Mouse (Mus musculus) erythroblast, embryonic 14.5 days (primary cell): ENCODE data around the gene Lrguk. TPM values are rescaled to one million over a fixed set of nuclear protein-coding genes. Genes with fewer than 3 reads are reported as not detected.

Source experiments
- H3K27me3 ChIP-seq: 2 replicates; pipeline ENCODE4 v1.6.1; 2012; ENCODE audit warnings: inconsistent platforms; ENCODE audit not compliant: control insufficient read depth
- H3K36me3 ChIP-seq: 2 replicates; pipeline ENCODE4 v1.6.1; 2012; ENCODE audit warnings: mild to moderate bottlenecking, inconsistent platforms; ENCODE audit not compliant: control insufficient read depth
- H3K4me1 ChIP-seq: 2 replicates; pipeline ENCODE4 v1.6.1; 2012; ENCODE audit warnings: inconsistent platforms; ENCODE audit not compliant: control insufficient read depth
- H3K4me3 ChIP-seq: replicated peaks from 2 replicates; pipeline ENCODE3; 2012; ENCODE audit warnings: moderate library complexity, mild to moderate bottlenecking, inconsistent platforms
- H3K9me3 ChIP-seq: 2 replicates; pipeline ENCODE4 v1.6.1; 2012; ENCODE audit warnings: low read length, inconsistent platforms, mixed read lengths; ENCODE audit not compliant: control insufficient read depth
- GATA1 ChIP-seq: IDR thresholded peaks from 2 replicates; pipeline ENCODE4 v1.6.1; 2012; ENCODE audit warnings: low read length, inconsistent platforms, mixed read lengths
- TAL1 ChIP-seq: IDR thresholded peaks from 3 replicates; pipeline ENCODE4 v1.6.1; 2012; ENCODE audit warnings: low read length, inconsistent platforms, mixed read lengths
- polyA plus RNA-seq: library from polyadenylated mRNA; stranded (reverse); fragments of >175 nt; gene quantifications from 2 replicates; pipeline ENCODE4 v1.2.3, GENCODE M21; 2012

Gene Lrguk
- polyA plus RNA-seq, 1 experiment, result not detected

DNA sequence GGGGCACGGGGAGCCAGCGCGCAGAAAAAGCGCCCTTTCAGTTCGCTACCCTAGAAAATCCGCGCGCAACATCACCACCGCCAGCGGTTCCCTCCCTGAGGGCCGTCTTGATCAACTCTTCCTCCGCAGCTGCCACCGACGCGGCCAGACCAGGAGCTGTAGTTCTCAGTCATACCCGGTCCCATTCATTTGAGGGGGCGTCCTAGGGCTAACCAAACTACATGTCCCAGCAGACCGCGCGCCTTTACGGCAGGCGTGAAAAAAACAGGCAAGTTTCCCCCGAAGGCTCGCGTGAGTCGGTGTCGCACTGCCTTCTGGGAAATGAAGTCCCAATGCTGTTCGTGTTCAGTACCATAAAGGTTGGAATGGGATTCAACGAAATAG is 147.6 kb downstream of the Lrguk start, which contains the start of gene Slc35b4:
TSS of gene Slc35b4 (minus strand) at position 248 of the 384 bp plus-strand sequence.
- no peak for TF ChIP-seq GATA1
- TF ChIP-seq TAL1, result no peak
- H3K36me3 ChIP-seq, result peaks cover 11% of the 10 kb centered on the region
- no peaks in the 10 kb centered on the region for H3K27me3 ChIP-seq
- no peaks in the 10 kb centered on the region for H3K9me3 ChIP-seq
- H3K4me1 ChIP-seq, result peaks cover 24% of the 10 kb centered on the region
- peak within 1 kb of the TSS; percentile 84 for H3K4me3 ChIP-seq

DNA sequence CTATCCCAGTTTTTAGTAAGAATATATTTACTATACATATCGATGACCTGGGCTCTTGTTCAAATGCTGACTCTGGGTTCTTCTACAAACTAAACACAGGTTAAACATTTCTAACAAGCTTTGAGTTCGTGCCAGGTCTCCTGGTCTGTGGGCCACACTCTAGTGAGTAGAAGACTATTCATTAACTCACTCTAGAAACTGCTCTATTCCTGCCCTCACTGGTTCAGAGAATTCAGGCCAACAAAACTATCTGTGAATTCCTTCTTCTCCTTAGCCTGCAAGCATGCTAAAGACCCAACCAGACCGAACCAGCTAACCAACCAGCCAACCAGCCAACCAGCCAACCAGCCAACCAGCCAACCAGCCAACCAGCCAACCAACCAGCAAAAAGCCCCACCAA is 149.8 kb downstream of the Lrguk start:
- H3K27me3 ChIP-seq, result no peaks in the 10 kb centered on the region
- no peak overlapping the region for H3K4me3 ChIP-seq
- TF ChIP-seq GATA1, result no peak
- no peak for TF ChIP-seq TAL1

DNA sequence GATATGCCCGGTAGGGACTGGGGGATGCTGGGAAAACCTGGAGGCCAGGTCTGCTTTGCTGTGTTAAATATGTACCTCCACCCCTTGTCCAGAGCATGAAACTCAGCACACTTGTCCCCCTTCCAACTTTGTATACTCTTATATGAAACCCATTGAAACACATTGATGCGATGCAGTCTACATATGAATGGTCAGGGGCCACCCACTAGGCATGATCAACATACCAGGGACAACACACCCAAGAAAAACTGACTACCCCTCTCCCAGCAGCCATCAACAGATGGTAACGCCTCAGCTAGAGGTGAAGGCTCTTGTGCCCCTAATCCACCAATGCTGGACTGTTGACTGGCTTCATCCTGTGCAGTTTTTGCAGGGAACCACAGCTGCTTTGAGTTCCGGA is 150.7 kb downstream of the Lrguk start:
- no peaks in the 10 kb centered on the region for H3K36me3 ChIP-seq
- TF ChIP-seq TAL1 (no peak), GATA1 (no peak)
- peaks cover 23% of the 10 kb centered on the region for H3K4me1 ChIP-seq
- no peak overlapping the region for H3K4me3 ChIP-seq
- H3K27me3 ChIP-seq, result no peaks in the 10 kb centered on the region
- no peaks in the 10 kb centered on the region for H3K9me3 ChIP-seq

More for the DNA sequence above, 149.8 kb downstream of the Lrguk start:
- peaks cover 25% of the 10 kb centered on the region for H3K4me1 ChIP-seq
- no peaks in the 10 kb centered on the region for H3K36me3 ChIP-seq
- no peaks in the 10 kb centered on the region for H3K9me3 ChIP-seq

DNA sequence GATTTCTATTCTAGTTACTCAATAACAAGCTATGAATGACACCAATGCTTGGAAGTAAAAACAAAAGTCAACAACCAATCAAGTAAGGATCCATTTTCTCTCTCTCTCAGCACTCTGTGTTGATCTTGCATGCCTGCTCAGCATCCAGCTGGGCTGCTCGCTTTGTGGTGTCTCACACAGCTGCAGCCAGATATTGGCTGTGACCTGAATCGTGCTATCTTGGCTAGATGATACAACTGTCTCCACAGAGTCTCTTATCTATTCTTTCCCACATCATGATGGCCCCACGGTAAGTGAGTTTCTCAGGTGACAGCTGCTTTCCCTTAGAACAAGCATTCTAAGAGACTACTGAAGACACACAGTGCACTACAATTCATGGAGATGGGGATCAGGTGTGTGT is 152.7 kb downstream of the Lrguk start:
- no peaks in the 10 kb centered on the region for H3K9me3 ChIP-seq
- H3K4me1 ChIP-seq, result peaks cover 5% of the 10 kb centered on the region
- H3K36me3 ChIP-seq, result no peaks in the 10 kb centered on the region
- TF ChIP-seq GATA1, result no peak
- no peak for TF ChIP-seq TAL1
- no peak overlapping the region for H3K4me3 ChIP-seq
- H3K27me3 ChIP-seq, result no peaks in the 10 kb centered on the region

DNA sequence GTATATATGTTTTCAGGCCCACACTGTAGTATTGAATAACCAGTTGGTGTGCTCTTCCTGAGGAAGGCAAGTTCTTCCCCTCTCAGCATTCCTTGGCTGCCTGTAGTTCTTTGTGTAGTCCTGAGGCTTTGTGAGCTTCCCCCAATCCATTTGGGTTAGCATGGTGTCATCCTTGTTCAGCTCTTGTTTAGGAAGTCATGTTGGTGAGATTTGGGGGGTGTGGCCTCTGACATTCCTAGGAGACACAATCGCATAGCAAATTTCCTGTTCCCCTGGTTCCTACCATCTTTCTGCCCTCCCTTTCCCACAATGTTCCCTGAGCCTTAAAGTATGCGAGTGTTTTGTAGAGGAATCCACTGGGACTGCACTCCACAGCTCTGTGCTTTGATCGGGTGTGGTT is 154.1 kb downstream of the Lrguk start:
- TF ChIP-seq GATA1 (no peak), TAL1 (no peak)
- Histone ChIP-seq H3K4me1 (peaks cover 1% of the 10 kb centered on the region; the same call in 1 of the 2 replicates), H3K27me3 (no peaks in the 10 kb centered on the region), H3K36me3 (no peaks in the 10 kb centered on the region), H3K4me3 (no peak overlapping the region), H3K9me3 (no peaks in the 10 kb centered on the region)

Other genes starting within 250 kb of the Lrguk start
- gene Slc35b4, start 147.7 kb downstream of the Lrguk start, polyA plus RNA-seq, result 0.08 and 0.10 TPM in 2 replicates